Mouse (Mus musculus) forelimb bud, embryonic 11.5 days (tissue): ENCODE measurements around the gene Clptm1.
A peak's percentile ranks its signal among the peaks of the same experiment; 100 is the strongest.

Source experiments
- DNase-seq: peaks from one replicate; pipeline ENCODE4 v3.0.0-alpha.2; 2012; ENCODE audit warnings: low read depth, low spot score

The Clptm1 gene

DNA sequence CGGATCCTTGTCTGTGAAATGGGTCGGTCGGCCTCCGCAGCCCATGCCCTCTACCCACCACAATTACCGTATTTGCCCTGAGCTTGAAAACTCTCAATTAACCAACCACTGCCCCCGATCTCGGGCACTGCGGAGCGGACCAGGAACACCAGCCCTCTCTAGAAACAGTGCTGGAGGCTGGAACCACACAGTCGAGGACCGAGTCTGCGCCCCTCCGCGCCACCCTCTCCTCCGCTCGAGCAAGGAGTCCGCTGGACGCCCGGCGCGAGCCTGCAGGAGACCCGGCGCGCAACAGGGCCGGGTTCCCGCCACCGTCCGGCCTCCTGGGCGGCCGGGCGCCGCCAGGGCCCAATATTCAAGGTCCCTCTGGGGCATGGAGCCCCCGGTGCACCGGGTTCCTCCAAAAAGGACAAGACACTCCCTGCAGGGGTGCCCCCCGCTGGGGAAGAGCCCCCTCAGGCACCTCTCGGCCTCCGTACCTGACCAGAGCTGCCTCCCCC lies 328 bp downstream of the Clptm1 start:
- peak; percentile 6 for DNase-seq

DNA sequence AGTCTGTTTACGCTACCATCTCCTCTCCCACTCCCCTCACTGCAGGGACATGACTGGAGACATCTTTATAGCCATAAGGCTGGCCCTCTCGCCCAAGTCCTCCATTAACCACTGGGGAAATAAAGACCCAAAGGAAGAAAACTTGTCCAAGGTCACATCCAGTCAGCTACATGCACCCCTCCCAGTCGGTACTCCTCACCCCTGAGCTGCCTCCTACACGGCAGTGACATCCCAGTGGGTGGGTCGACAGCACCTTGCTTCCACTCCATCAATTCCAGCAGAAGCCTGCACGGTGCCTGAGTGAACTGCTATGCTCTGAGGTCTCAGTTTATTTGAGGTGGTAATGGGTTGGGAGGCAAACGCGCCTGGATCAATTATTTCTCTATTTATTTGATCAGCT lies 893 bp downstream of the Clptm1 start:
- no peak for DNase-seq

DNA sequence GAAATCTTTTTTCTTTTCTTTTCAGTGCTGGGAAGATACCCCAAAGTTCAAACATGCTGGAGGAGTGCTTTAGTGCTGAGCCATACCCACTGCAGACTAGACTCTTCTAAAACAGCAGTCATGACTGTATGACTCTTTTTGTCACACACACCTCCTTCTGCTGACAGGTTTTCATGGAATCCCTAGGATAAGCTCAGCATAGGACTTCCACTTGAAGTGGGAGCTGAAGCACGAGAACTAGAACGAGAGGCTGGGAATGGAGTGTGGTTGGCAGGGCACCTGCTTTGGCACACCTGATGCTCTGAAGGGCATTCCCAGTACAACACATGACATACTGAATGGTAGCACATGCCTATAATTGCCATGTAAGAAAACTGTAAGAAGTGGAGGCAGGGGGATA lies 12.2 kb downstream of the Clptm1 start:
- no peak for DNase-seq

DNA sequence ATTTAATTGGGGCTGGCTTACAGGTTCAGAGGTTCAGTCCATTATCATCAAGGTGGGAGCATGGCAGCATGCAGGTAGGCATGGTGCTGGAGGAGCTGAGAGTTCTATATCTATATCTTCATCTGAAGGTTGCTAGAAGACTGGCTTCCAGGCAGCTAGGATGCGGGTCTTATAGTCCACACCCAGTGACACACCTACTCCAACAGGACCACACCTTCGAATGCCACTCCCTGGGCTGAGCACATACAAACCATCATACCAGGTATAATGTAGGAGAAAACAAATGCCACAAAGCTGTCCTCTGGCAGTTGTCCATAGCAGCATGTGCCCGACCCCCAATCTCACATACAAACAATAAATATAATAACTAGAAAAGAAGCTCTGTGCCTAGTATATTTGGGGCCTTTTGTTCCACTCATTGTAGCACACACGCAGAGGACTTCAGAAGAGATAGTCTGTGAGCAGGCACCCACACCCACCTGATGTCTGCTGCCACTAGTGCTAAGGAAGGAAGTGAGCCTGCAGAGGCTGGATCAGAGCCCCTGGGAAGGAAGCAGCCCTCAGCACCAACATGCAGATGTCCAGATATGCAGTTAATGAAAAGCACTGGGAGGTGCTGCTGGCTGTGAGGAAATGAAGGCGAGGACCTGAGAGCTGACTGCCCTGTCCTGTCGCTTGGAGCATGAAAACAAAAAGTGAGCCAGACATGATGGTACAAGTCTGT lies 13.6 kb downstream of the Clptm1 start:
- no peak for DNase-seq

DNA sequence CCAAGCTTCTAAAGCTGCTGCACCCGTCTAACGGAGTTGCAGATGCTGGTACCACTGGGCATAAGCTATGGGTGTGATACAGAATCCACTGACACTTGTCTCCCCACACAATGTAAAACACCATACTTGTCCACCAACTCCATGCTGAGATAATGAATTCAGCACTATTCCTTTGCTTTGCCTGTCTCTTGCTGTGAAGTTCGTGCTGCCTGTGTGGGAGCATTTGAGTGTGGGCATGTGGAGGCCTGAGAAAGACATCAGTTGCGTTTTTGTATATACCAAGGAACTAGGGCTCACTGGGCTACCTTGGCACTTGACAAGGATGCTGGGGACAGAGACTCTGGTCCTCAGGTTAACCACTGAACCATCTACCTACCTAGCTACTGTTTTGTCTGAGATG lies 23.6 kb downstream of the Clptm1 start:
- no peak for DNase-seq

DNA sequence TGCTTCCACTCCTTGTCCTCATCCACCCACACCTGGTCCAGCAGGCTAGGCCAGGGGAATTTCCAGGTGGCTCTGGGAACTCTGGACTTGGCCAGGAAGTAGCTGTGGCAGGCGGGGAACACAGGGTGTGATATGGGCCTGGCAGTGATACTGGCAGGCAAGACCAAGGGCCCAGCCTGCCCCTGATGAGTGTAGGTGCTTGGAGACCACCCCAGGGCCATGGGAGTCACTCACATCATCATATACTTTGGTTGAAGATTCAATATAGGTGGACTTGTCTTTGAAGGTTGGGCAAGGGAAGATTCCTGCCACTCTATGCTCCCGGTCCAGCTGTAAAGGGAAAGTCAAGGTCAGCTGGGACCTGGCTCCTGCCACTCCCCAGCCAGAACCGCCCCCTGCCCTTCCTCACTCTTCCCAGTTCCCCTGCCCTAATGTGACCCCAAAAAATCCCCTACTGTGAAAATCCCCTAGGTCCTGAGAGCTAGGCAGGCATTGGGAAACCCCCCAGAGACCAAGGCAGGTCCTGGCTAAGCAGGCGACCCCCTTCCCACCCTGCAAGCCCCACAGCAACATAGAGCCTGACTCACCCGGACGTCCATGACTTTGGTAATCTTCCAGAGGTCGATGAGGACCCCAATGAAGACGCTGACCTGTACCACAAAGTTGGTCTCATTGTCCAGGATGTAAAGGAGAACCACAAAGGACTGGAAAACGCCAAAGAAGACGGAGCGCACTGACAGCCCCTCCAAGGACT lies 29.6 kb downstream of the Clptm1 start:
- no peak for DNase-seq

DNA sequence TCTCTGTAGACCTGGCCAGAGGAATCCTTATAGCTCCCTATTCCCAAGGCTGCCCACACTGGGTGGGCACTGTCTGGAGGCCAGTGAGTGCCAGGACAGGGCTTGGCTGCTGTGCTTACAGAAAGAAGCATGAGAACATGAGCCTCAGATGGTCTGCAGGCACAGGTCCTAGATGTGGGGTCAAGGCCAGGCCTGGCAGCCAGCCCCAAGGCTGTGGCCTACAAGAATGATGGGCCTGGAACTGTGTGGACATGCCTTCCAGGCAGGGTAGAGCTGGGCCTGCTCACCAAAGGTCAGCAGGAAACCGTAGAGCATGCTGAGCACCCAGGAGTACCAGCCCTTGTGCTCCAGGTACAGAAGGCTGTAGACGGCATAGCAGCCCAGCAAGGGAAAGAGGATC lies 30.2 kb downstream of the Clptm1 start:
- no peak for DNase-seq

DNA sequence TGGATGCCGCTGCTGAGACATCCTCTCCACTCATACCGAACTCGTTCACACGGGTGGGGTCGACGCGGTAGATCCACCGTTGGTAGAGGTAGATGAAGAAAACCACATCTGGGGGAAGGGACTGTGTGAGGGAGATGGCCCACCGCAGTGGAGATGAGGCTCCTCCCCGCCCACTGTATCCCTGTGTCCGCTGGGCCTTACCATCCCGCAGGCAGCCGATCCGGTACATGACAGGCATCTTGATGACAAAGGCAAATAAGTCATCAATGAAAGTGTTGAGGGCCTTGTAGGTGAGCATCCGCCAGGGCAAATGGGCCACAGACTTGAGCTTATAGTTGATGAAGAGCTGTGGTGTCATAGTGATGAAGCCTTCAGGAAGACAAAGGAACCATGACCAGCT lies 31.0 kb downstream of the Clptm1 start:
- no peak for DNase-seq

DNA sequence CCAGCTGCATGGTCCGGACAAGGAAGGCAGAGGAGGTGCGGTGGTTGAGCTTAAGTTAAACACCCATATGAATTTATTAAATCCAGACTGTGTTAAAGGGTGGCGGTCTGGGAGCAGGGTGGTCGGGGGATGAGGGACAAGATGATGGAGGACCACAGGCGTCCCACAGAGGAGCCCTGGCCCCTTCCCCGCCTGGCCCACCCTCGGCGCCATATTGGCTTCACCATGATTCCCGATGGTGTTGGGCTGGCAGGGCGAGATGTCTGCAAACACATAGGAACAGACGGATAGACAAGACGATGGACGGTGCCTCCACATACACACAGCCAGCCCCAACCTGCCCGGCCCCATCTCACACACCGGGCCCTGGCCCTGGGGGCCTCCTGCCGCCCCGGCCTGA lies 31.6 kb downstream of the Clptm1 start:
- no peak for DNase-seq

DNA sequence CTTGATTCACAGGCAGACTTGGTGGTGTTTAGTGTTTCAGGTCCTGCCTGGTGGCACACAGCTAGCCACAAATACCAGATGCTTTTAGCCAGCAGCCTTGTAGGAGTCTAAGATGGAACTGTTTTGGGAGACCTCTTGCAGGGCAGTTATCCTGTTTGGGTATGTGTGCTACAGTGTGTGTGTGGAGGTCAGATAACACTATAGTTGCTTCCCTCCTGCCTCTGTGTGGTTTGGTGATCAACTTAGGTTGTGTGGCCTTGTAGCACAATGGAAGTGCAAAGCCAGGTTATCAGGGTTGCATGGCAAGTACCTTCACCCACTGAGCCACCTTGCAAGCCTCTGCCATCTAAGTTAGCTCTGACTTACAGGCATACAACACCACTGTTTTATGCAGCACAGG lies 32.1 kb downstream of the Clptm1 start:
- no peak for DNase-seq

DNA sequence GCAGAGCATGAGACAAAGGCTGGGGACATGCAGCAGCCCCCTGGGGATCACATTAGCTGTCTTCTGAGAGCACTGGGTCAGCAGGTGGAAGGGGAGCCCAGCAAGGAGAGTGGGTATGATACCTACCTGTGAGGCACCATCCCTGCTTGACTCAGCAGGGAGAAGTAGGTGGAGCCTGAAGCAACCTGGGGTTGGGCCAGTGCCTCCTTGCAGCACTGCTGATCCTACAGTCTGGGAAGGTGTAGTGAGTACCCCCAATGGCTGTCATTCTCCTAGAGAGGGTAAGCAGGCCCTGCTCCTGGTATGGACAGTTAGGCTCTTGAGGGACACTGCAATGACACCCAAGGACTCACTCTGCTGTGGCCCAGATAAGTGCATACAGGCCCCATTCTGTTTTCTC lies 32.6 kb downstream of the Clptm1 start:
- no peak for DNase-seq

DNA sequence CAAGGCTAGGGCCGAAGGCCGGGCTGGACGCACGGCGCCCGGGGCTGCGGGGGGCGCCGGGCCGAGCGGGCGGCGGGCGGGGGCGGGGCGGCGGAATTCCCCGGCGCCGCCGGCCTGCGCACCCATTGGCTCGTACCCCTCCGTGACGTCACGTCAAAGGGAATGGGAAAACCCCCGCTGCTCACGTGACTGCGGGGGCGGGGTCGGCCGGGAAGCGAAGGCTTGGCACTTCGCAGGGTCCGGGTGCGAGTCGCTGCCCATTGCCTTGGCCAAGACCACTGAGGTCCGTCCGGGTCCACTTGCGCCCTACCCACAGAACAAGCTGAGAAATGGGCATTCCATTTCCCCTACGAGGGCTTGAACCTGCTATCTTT lies 35.5 kb downstream of the Clptm1 start, which contains the start of gene Relb:
Gene Relb, minus strand, starts transcription at position 78 of the 374 bp plus-strand sequence.
- DNase-seq = peak; percentile 85

DNA sequence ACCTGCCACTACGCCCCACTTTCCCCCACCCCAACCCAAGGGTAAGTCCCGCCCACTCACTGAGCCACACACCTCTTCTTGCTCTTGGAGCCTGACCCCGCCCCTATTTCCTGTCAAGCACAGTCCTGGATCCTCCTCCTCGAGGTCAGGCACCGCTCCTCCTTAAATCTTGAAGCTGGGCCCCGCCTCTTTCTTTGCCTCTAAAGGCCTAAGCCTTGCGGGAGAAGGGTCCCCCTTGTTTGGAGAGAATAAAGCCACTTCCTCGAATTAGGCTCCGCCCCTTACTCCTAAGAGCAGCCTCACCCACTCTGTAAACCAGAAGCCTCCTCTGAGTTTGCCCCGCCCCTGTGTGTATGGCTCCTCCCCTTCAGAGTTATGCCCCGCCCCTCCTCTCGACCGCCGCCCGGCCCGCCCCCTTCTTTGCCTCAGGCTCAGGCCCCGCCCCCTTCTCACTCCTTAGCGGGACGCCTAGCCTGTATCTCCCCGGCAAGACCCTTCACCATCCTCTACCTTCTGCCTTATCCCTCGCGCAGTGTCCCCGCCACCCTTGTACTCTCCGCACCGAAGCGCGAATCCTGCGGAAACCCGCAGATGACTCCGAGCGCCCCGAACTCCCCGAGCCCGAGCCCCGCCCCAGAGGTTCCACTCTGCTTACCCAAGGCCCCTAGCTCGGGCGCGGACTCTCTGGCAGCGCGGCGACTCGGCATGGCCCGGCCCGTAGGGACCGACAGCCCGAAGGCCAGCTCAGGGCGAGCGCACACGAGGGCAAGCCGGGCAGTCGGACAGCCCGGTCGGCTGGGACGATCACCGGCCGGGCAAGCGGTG lies 36.1 kb downstream of the Clptm1 start:
- DNase-seq = peak; percentile 89

DNA sequence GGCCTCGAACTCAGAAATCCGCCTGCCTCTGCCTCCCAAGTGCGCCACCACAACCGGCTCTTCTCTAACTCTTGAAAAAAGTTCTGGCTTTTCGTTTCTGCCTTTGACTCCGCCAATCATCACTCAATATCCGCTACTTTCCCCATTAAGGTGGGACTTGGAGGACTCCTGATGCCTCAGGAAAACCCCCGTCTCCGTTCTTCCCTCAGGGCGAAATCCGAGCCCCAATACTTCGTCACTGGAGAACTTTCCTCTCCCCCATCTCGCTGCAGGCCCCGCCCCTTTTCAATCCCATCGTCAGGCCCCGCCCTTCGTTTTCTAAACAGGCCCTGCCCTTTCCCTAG lies 36.7 kb downstream of the Clptm1 start:
- no peak for DNase-seq

DNA sequence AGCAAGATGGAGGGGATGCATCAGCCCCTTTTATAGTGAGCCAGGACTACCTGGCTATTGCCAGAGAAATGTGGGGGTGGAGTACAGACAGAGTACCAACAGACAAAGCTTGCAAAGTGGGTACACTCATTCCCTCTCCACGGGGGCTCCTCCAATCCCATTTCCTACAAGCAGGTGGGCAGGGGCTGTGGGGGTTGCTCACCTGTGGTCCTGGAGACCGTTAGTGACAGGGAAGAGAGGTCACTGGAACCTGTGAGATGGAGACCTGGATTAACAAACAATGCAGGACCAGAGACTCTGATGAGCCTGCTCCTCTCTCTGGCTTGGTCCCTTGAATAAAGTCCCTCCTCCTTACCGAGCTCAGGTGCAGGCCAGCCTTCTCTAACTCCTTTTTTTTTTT lies 37.1 kb downstream of the Clptm1 start:
- DNase-seq = no peak

DNA sequence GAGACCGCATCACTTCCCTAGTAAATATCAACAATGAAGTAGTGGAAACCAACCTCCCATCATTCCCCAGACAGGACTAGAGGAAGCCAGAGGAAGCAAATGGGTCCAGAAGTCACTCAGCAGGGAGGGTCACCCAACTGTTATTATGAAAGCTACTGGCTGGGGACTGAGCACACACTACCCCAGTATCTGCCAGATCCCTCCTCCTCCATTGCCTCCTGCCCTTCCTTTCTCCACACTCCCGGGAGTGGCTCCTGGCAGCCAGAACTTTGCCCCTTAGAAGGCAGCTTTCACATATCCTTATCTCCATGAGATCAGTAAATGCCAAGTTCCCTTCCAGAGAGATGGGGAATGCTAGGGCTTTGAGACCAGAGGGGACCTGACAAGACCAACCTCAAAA lies 41.4 kb downstream of the Clptm1 start:
- no peak for DNase-seq

DNA sequence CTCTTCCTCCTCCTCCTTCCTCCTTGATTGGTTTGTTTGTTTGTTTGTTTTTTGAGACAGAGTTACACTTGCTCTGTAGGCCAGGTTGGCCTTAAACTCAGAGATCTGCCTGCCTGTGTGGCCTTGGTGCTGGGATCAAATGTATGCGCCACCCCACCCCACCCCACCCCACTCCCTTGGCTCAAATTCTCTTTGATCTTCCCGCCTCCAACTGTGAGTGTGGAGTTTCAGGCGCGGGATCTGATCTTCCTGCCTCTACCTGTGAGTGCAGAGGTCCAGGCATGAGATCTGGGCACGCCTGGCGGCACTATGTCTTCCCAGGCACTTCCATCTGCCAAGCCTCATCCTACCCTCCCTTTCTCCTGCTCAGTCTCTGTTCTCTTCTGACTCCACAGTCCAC lies 42.6 kb downstream of the Clptm1 start:
- no peak for DNase-seq

DNA sequence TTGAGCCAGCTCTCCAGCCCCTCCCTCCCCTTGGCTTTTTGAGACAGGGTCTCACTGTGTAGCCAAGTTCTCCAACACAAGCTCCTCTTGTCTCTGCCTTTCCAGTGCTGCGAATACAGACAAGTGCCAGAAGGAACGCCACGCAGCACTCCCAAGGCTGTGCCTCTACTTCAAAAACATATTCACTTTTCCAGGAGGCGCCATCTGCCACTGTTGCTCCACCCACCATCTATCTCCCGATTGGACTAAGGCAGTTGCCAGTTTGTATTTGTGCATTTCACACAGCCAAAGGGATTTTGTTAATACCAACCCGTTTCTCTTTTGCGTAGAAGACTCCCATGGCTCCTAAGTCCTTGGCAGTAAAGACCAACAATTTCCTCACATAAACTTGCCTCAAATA lies 44.0 kb downstream of the Clptm1 start:
- no peak for DNase-seq

DNA sequence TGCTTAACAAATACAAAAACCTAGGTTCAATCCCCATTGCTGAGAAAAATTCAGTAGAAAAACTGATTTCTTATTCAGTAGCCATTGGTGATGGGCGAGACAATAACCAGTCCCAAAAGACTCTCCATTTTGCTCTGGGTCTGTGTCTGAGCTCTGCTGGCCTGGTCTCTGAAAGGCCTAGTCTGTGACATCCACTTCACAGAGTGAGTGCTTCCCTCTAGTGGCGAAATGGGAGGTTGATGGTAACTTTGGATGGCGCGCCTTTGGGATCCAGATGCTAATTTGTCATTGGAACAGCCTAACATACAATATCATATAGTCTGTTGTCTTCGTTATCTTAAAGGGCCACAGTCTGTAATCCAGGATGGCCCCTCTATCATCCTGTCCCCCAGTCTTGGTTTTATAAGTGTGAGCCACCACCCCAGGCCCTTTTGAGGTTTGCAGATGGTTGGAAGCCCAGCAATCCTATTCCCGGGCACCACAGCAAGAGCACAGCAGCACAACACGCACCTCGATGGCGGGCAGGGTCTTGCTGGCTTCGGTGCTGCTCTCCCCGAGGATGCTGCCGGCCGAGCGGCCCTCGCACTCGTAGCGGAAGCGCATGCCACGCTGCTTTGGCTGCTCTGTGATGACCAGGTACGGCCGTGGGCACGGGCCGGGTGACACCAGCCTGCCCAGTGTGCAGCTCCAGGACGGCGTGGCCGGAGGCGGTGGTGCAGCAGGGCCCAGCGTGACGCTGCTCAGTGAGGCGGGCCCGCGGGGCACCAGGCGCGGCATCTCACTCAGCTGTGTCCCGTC lies 45.6 kb downstream of the Clptm1 start:
- DNase-seq = peak; percentile 85

DNA sequence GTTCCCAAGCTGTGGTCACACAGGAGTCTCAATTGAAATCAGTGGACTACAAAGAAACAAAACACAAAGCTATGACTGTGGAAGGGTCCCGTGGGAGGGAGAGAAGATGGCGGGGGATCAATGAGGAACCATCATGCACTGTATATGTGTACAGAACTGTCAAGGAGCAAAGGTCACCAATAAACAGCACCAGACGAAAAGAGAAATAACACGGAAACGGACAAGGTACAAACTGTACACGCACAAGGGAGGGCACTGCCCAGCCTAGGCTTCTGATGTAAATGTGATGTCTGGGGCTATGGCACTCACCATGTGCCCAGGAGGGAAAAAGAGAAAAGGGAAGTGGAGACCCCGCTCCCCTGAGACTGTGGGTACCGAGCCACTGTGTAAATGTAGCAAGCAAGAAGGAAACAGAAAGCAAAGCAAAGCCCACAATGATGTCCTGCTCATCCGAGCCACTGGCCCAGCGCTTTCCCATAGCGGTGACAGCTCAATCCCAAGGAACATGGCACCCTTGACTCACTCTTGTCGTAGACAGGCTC lies 49.7 kb downstream of the Clptm1 start:
- DNase-seq = no peak

DNA sequence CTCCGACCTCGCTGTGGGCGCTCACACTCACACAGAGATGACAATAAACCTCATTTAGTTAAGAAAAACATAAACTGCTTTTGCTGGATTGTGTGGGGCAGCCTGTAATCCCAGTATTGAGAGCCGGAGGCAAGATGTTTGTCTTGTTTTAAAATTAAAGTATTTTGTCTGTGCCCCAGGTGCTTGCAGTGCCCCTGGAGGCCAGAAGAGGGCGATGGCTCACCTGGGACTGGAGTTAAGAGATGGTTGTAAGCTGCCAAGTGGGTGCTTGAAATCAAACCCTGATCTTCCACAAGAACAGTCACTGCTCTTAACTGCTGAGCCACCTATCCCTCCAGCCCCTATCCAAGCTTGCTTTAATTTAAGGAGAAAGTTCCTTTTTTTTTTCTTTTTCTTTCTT lies 53.9 kb downstream of the Clptm1 start:
- no peak for DNase-seq
